Mouse (Mus musculus): ENCODE measurements around the gene Gins2.

Gene Gins2

DNA sequence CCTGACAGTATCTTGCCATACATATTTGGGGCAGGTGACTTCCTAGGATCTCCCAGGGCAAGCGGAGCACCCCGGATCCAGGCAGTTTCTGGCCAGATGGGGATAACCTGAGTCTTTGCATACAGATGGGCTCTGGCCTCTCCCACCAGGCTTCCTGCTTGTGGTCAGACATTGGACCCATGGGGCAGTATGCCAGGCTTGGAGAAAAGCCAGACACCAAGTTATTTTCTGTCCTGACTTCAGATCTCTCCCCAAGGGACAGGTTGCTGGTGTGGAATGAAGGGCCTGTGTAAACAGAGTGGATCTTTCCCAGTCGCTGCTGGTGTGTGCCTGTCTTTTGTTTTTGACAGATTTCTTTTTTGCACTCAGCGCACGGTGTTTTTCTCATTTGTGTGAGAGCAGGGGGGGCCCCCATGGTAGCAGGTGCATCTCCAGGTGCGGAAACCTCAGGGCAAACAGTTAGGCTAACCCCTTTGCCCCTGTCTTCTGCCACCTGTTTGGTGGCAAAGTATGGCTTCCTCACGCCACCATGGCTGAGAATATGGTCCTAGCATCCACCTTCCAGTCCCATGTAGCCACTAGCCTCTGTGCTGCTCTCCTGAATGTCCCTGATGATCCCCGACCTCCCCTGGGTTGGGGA, 45.6 kb downstream of the Gins2 start:
- peak; percentile 73 for DNase-seq

DNA sequence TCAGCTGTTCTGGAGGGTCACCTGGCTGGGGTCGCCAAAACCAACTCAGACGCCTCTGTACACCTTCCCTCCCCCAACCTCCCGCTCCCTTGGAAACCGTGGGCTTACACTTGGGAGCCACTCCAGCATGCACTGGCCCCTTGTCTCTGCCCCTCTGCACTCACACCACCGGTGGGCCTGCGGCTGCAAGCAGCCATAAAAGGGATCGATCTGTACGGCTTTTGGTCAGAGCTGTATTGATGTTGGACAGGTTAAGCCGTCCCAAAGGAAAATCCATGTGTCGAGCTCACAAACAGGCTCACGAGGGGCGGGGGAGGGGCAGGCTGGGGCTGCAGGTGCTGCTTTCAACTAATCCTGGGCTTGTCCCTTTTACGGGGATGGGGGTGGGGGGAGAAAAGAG, 46.1 kb downstream of the Gins2 start:
- peak; percentile 49 for DNase-seq

GRCm38 (mm10) chr8:120539775-120540625, 49.1 kb downstream of the Gins2 start:
- DNase-seq: peak; percentile 62

GRCm38 (mm10) chr8:120539381-120539774, 49.7 kb downstream of the Gins2 start:
- DNase-seq: no peak

DNA sequence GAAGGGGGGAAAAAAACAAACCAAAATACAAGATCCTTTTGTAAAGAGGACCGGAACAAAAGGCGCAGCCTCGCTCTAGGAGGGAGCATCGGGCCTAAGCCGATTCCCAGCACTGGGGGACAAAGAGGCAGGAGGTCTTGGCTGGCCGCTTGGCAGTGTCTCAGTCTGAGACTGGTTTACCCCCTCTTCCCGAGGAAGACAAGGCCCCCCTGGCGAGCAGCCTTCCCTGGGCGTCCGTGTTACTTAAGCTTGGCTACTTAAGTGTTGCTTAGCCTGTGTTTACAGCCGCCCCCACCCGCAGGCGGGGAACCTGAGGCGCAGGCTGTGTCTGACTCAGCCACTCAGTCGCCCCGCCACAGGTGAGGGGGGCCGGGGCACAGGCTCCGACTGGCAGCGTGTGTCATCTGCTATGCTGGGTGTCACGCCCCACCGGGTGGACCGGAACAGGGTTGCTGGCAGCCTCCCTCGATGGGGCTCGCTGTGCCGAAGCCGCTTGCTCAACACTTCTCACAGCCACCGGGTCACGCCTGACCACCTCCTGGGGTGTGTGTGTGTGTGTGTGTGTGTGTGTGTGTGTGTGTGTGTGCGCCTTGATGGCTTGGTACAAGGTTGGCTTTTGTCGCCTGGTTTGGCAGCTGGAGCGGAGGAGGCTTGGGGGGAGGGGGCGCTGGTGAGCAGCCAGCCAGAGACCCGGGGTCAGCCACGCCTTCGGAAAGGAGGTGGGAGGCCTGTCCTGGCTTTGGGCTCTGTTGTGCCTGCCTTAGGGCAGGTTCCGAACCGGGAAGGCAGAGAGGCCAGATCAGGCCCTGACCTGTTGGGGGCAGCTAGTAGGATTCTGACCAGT, 50.5 kb downstream of the Gins2 start:
- peak; percentile 86 for DNase-seq

DNA sequence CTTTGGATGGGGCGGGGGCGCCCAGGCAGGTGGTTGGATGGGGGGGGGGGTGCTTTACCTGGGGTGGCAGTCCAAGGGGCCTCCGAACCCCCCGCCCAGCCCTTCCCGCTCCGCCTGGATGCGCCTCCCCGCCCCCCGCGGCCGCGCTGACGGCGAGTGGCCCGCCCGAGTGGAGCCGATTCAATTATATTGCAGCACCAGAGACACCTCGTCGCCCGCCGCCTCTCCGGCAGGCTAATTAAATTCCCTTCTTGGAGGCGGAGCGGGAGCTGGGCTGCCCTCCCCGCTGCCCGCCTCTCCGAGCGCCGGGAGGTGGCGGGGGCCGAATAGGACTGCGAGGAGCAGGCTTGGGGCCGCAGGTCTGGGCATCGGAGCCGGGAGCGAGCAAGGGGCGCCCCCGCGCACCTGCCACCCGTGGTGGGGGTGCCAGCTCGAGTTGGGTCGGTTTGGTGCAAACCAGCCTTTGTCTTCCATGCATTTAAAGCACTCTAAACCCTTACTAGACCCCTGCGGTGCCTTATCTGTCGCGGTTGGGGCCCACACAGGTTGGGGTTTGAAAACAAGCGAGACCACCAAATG, 51.2 kb downstream of the Gins2 start:
- no peak for DNase-seq

DNA sequence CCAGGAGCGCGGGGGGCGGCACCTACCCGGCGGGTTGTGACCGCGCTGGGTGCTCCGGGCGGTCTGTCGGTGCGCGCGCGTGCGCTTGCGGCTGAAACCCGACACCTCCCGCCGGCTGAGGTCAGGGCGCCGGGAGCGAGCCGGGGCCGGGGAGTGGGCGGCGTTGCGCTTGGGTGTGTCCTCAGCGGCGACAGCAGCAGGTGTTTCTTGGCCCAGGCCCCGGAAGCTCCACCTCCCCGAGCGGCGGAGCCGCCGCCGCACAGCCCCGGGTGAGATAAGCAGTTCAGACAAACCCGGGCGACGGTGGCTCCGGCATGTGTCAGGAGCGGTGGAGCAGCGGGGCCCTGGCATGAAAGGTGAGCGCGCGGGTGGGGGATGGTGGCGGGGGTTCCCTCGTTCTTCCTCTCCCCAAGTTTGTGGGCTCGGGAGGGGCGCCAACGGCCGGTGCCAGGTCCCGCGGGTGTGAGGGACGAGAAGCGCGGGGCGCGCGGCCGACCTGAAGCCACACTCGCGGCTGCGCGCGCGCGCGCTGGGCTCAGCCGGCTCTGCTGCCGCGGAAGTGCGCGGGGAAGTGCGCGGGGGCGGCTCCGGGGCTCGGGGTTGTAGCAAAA, 51.8 kb downstream of the Gins2 start:
- DNase-seq: peak; percentile 85

GRCm38 (mm10) chr8:120536306-120537206, 52.5 kb downstream of the Gins2 start:
- peak; percentile 79 for DNase-seq

GRCm38 (mm10) chr8:120535452-120536305, 53.4 kb downstream of the Gins2 start:
- DNase-seq: peak; percentile 81

DNA sequence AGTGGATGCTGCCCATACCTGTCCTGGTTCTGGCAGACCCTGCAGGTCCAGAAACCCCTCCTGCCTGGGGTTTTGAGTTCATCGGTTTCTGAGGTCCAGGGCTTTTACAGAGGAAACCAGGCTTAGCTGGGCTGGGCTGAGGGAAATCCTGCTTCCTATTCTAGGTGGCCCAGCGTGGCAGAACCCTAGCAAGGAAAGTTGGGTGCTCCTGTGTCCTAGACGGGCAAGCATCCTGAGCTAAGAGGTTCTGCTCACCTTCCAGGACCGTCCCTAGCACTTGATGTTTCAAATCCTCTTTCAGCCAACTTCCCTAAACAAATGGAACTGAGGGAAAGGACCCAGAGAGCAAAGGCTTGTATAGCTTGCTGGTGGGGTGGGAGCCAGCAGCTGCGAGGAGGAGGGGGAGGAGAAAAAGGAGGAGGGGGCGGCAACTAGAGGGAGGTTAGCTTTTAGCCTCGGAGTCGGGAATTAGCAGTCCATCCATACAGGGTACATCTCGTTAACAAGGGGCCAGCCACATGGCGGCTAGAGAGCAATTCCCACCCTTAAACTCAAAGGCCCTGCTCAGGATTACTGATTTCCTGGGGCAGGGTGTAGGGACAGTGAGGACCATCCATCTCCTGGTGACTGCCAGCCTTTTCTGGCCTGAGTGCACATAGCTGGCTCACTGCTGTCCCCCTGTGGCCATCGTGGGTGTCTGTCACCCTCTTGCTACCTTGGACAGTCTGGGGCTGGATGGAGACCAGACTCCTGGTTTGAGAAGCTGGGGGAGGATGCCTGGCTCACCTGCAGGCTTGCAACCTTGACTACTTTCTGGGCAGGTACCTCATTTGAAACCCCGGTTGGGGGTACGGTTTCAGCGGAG, 54.4 kb downstream of the Gins2 start:
- peak; percentile 95 for DNase-seq

- DNase-seq: no peak
Observed at GRCm38 (mm10) chr8:120534080-120534479, 55.0 kb downstream of the Gins2 start.

- no peak for DNase-seq
Observed at GRCm38 (mm10) chr8:120533380-120533779, 55.7 kb downstream of the Gins2 start.

- no peak for DNase-seq
Observed at GRCm38 (mm10) chr8:120532517-120533215, 56.4 kb downstream of the Gins2 start.

DNA sequence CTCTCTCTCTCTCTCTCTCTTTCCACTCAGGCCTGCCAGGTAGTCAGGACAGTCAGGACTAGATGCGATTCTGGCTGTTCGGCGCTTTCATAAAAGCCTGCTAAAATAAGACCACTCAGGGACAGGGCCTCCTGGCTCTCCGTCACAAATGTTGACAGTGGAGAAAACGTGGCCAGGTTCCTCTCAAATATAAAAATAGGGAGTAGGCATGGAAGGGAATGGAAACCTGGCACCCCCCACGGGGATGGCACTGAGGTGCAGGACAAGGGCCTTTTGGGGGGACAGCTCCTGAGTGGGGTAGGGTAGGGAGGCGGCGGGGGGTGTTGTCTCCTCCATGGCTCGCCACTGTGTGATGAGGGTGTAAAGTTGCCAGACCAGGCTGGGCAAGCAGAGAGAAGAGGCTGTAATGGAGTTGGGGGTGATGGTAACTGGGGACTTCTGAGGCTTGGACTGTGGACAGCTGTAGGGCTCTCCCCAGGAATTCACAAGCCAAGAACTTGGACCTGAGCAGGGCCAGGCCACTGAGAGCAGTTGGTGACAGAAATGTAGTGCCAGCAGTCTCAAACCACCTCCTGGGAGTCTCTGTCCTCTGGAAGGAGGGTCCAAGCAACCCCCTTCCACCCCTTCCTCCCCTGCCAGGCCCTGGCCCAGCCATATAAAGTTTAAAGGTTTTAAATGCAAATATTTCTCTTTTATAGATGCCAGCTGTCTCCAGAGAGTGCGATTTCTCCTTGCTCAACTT, 57.2 kb downstream of the Gins2 start:
- DNase-seq: no peak

- no peak for DNase-seq
Observed at GRCm38 (mm10) chr8:120530954-120531656, 58.0 kb downstream of the Gins2 start.

DNA sequence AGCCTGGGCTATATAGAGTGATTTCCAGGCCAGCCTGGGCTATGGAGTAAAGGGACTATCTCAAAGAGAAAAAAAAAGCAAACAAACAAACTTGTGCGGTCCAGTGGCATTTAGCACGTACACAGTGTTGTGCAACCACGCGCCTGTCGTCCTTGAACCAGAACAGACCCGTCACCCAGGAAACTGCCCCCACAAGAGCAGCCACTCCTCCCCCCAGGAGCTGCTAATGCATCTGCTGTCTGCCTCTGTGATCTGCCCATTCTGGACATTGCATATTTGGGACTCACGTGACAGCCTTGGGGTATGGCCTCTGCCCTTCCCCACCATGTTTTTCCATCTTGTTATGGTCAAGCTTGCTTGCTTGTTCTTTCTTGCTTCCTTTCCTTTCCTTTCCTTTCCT, 59.9 kb downstream of the Gins2 start:
- DNase-seq: no peak
